Mouse (Mus musculus): ENCODE measurements around the gene Med21. TPM values are rescaled to one million over a fixed set of nuclear protein-coding genes. Genes with fewer than 3 reads are reported as not detected.

Med21 gene
- polyA plus RNA-seq, 1 experiment: 82.0 TPM

GRCm38 (mm10) chr6:146662679-146663078 lies 20.3 kb downstream of the Med21 start:
- TF ChIP-seq CTCF (IDR thresholded peaks at IDR 0.05; ENCODE audit: borderline replicate concordance, insufficient read depth, low read length): peak; percentile 75; the same call in 1 of the 2 replicates
- TF ChIP-seq POLR2A (IDR thresholded peaks at IDR 0.05; ENCODE audit: low read depth, low read length): no peak
- Histone ChIP-seq H3K4me1 (ENCODE audit: control insufficient read depth, insufficient read depth, low read length) (no peaks in the 10 kb centered on the region), H3K4me3 (ENCODE audit: insufficient read depth, low read length) (no peak overlapping the region), H3K27ac (ENCODE audit: insufficient read depth, low read length) (no peak overlapping the region)

GRCm38 (mm10) chr6:146664116-146664515 lies 21.8 kb downstream of the Med21 start:
- Histone ChIP-seq H3K4me1 (ENCODE audit: control insufficient read depth, insufficient read depth, low read length) (no peaks in the 10 kb centered on the region), H3K4me3 (ENCODE audit: insufficient read depth, low read length) (no peak overlapping the region), H3K27ac (ENCODE audit: insufficient read depth, low read length) (no peak overlapping the region)
- TF ChIP-seq CTCF (IDR thresholded peaks at IDR 0.05; ENCODE audit: borderline replicate concordance, insufficient read depth, low read length) (no peak), POLR2A (IDR thresholded peaks at IDR 0.05; ENCODE audit: low read depth, low read length) (no peak)

DNA sequence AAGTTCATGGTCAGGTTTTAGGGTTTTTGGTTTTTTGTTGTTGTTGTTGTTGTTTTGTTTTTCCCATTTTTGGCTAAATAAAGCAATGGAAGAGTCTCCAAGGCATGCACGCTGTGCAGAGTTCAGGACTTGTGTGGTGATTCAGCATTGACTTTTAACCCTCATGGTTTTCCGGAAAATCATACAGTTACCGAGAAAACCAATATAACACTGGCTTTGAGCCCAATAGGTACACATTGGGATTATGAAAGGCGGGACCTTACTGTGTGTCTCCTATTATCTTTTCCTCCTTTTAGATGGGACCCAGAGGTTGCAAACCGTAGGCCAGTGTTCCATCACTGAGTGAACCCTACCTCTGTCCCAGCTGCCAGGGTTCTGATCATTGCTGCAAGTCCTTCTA lies 22.6 kb downstream of the Med21 start:
- Histone ChIP-seq H3K4me1 (ENCODE audit: control insufficient read depth, insufficient read depth, low read length) (no peaks in the 10 kb centered on the region), H3K27ac (ENCODE audit: insufficient read depth, low read length) (no peak overlapping the region), H3K4me3 (ENCODE audit: insufficient read depth, low read length) (no peak overlapping the region)
- TF ChIP-seq CTCF (IDR thresholded peaks at IDR 0.05; ENCODE audit: borderline replicate concordance, insufficient read depth, low read length): no peak
- no peak for TF ChIP-seq POLR2A (IDR thresholded peaks at IDR 0.05; ENCODE audit: low read depth, low read length)

- Histone ChIP-seq H3K27ac (ENCODE audit: insufficient read depth, low read length) (no peak overlapping the region), H3K4me3 (ENCODE audit: insufficient read depth, low read length) (no peak overlapping the region), H3K4me1 (ENCODE audit: control insufficient read depth, insufficient read depth, low read length) (no peaks in the 10 kb centered on the region)
- TF ChIP-seq POLR2A (IDR thresholded peaks at IDR 0.05; ENCODE audit: low read depth, low read length) (no peak), CTCF (IDR thresholded peaks at IDR 0.05; ENCODE audit: borderline replicate concordance, insufficient read depth, low read length) (no peak)
These were observed 23.1 kb downstream of the Med21 start for GRCm38 (mm10) chr6:146665408-146665807.

- H3K27ac ChIP-seq (ENCODE audit: insufficient read depth, low read length): no peak overlapping the region
- H3K4me1 ChIP-seq (ENCODE audit: control insufficient read depth, insufficient read depth, low read length): no peaks in the 10 kb centered on the region
- no peak overlapping the region for H3K4me3 ChIP-seq (ENCODE audit: insufficient read depth, low read length)
- TF ChIP-seq POLR2A (IDR thresholded peaks at IDR 0.05; ENCODE audit: low read depth, low read length) (no peak), CTCF (IDR thresholded peaks at IDR 0.05; ENCODE audit: borderline replicate concordance, insufficient read depth, low read length) (no peak)
These were observed 24.5 kb downstream of the Med21 start for GRCm38 (mm10) chr6:146666811-146667210.

DNA sequence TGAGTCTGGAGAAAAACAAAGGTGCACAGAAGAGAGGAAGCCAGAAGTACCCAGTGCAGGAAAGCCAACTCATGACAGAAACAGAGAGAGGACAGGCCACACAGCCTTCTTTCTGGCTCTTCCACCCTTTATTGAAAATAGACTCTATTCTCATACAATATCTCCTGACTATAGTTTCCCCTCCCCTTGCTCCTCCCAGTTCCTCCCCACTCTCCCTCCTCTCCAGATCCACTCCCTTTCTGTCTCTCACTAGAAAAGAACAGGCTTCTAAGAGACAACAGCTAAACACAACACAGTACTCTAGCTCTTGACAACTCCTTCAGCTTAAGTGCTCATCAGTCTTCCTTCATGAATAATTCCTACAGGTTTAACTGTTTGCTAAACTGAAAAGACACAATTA lies 26.3 kb downstream of the Med21 start:
- Histone ChIP-seq H3K27ac (ENCODE audit: insufficient read depth, low read length) (no peak overlapping the region), H3K4me1 (ENCODE audit: control insufficient read depth, insufficient read depth, low read length) (no peaks in the 10 kb centered on the region), H3K4me3 (ENCODE audit: insufficient read depth, low read length) (no peak overlapping the region)
- no peak for TF ChIP-seq CTCF (IDR thresholded peaks at IDR 0.05; ENCODE audit: borderline replicate concordance, insufficient read depth, low read length)
- no peak for TF ChIP-seq POLR2A (IDR thresholded peaks at IDR 0.05; ENCODE audit: low read depth, low read length)

DNA sequence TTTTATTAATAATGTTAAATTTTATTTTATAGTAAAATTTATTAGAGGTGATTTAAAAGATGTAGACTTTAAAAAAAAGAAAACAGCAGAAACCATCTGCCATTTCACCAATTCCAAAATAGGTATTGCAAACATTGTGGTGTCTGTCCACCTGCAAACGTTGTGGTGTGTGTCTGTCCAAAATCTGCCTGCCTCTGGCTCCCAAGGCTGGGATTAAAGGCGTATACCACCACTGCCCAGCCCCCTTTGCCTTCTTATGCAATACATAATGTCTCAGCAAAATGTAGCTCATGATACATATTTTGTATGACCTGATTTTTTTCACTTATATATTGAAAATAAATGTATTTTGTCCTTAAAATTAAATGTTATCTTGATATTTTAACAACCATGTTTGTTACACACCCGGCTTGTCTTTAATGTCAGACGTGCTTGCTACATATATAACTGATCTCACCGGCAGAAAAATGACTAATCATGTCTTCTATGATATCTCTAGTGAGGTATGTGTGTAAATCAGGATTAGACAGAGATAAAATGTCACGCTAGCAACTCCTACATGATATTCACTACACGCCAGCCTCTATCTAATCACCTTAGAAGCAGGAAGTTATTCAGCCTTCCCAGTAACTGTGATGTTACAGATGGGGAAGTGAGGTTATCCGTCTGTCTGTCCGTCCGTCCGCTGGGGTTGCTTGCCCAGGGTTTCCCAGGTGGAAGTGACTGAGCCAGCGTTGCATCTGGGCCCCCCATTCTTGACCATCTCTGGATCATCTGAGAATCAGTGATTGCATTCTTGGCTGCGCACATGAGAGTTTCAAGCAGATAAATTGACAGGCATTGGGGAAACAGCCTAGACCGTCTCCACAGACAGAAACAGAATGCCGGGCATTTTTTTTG lies 28.9 kb downstream of the Med21 start:
- Histone ChIP-seq H3K4me1 (ENCODE audit: control insufficient read depth, insufficient read depth, low read length) (peaks cover 10% of the 10 kb centered on the region; the same call in 1 of the 2 replicates), H3K4me3 (ENCODE audit: insufficient read depth, low read length) (no peak overlapping the region)
- TF ChIP-seq CTCF (IDR thresholded peaks at IDR 0.05; ENCODE audit: borderline replicate concordance, insufficient read depth, low read length): no peak

DNA sequence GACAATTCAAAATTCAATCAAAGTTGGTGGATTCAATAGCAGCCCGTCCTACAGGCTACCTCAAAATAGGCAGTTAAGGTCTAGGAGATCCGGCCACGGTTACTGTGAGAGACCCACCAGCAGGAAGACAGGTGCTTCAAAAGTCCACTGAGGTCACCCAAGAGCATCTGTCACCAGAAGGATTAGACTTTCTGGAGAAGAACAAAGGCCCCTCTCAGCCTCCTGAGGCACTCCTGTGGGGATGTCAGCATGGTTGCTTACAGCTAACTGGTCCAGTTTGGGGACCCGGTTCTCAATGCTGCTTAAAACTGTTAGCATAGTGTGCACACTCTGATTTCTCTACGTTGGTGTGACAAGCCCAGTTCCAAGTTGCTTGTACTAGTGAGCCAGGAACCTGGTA lies 29.8 kb downstream of the Med21 start:
- Histone ChIP-seq H3K4me3 (ENCODE audit: insufficient read depth, low read length) (no peak overlapping the region), H3K27ac (ENCODE audit: insufficient read depth, low read length) (no peak overlapping the region), H3K4me1 (ENCODE audit: control insufficient read depth, insufficient read depth, low read length) (peaks cover 10% of the 10 kb centered on the region; the same call in 1 of the 2 replicates)
- TF ChIP-seq POLR2A (IDR thresholded peaks at IDR 0.05; ENCODE audit: low read depth, low read length) (no peak), CTCF (IDR thresholded peaks at IDR 0.05; ENCODE audit: borderline replicate concordance, insufficient read depth, low read length) (no peak)

More for the DNA sequence above, 28.9 kb downstream of the Med21 start:
- H3K27ac ChIP-seq (ENCODE audit: insufficient read depth, low read length): no peak overlapping the region

- Histone ChIP-seq H3K4me1 (ENCODE audit: control insufficient read depth, insufficient read depth, low read length) (peaks cover 10% of the 10 kb centered on the region; the same call in 1 of the 2 replicates), H3K4me3 (ENCODE audit: insufficient read depth, low read length) (no peak overlapping the region), H3K27ac (ENCODE audit: insufficient read depth, low read length) (no peak overlapping the region)
- TF ChIP-seq CTCF (IDR thresholded peaks at IDR 0.05; ENCODE audit: borderline replicate concordance, insufficient read depth, low read length) (no peak), POLR2A (IDR thresholded peaks at IDR 0.05; ENCODE audit: low read depth, low read length) (no peak)
These were observed 31.3 kb downstream of the Med21 start for GRCm38 (mm10) chr6:146673696-146674095.

- H3K4me1 ChIP-seq (ENCODE audit: control insufficient read depth, insufficient read depth, low read length): peaks cover 10% of the 10 kb centered on the region; the same call in 1 of the 2 replicates
- TF ChIP-seq CTCF (IDR thresholded peaks at IDR 0.05; ENCODE audit: borderline replicate concordance, insufficient read depth, low read length) (no peak), POLR2A (IDR thresholded peaks at IDR 0.05; ENCODE audit: low read depth, low read length) (no peak)
- H3K27ac ChIP-seq (ENCODE audit: insufficient read depth, low read length): peak overlapping the region; percentile 60
- H3K4me3 ChIP-seq (ENCODE audit: insufficient read depth, low read length): no peak overlapping the region
These were observed 32.1 kb downstream of the Med21 start for GRCm38 (mm10) chr6:146674420-146674819.
